ENCODE assay signal across 22 mouse cellular contexts in genomic region chr12:100050552-100050951, GRCm38 (mm10). TPM values are rescaled to one million over a fixed set of nuclear protein-coding genes. Genes with fewer than 3 reads are reported as not detected.
DNase-seq lines count a peak whose midpoint lies in the region; ATAC-seq and TF ChIP-seq lines count a peak whose summit lies in the region.
"Had no signal": no experiment of that assay in that cellular context is flagged by ENCODE, and none has a peak within 500 bp of the region (broad histone marks: within the 10 kb centered on the region; RNA-seq: fewer than 3 reads in every experiment).

No protein-coding gene starts in this region.

- TF ChIP-seq CTCF in intestine, postnatal 0 days (IDR thresholded peaks at IDR 0.05; ENCODE audit: low read depth): no peak

- no peak overlapping the region for H3K27ac ChIP-seq in intestine, embryonic 14.5 days (ENCODE audit: low read depth)
- H3K27ac ChIP-seq in intestine, postnatal 0 days (ENCODE audit: low read depth, low read length): no peak overlapping the region
- H3K27ac ChIP-seq: embryonic facial prominence, embryonic 15.5 days; forebrain, embryonic 15.5 days; heart, embryonic 15.5 days; hindbrain, embryonic 13.5 days; hindbrain, postnatal 0 days; intestine, embryonic 15.5 days had no signal

- no peak overlapping the region for H3K4me3 ChIP-seq in intestine, embryonic 14.5 days (ENCODE audit: low read depth, low read length)
- no peak overlapping the region for H3K4me3 ChIP-seq in intestine, postnatal 0 days (ENCODE audit: low read depth, low read length)
- H3K4me3 ChIP-seq: embryonic facial prominence, embryonic 15.5 days; erythroblast, embryonic 14.5 days; forebrain, embryonic 15.5 days; heart, embryonic 15.5 days; hindbrain, embryonic 13.5 days; intestine, embryonic 15.5 days had no signal

- peaks cover 3% of the 10 kb centered on the region; the same call in 1 of the 2 replicates for H3K9me3 ChIP-seq in intestine, embryonic 14.5 days (ENCODE audit: control insufficient read depth, low read length)
- H3K9me3 ChIP-seq in intestine, postnatal 0 days (ENCODE audit: control insufficient read depth): no peaks in the 10 kb centered on the region
- H3K9me3 ChIP-seq: embryonic facial prominence, embryonic 15.5 days; forebrain, embryonic 15.5 days; heart, embryonic 15.5 days; hindbrain, embryonic 13.5 days; intestine, embryonic 15.5 days had no signal

- ATAC-seq in intestine, embryonic 14.5 days (replicated peaks; ENCODE audit: low FRiP score, low TSS enrichment, low read depth): no peak
- no peak for ATAC-seq in intestine, postnatal 0 days
- ATAC-seq: forebrain, embryonic 15.5 days; hindbrain, postnatal 0 days; intestine, embryonic 15.5 days had no signal

- H3K4me2 ChIP-seq in intestine, embryonic 14.5 days (ENCODE audit: low read length): no peak overlapping the region
- no peak overlapping the region for H3K4me2 ChIP-seq in intestine, postnatal 0 days (replicated peaks; ENCODE audit: low read depth)
- H3K4me2 ChIP-seq: embryonic facial prominence, embryonic 15.5 days; forebrain, embryonic 15.5 days; heart, embryonic 11.5 days; heart, embryonic 15.5 days; hindbrain, embryonic 13.5 days; intestine, embryonic 15.5 days had no signal

- H3K36me3 ChIP-seq in intestine, embryonic 14.5 days (ENCODE audit: control insufficient read depth, insufficient read depth, low read length): no peaks in the 10 kb centered on the region
- H3K36me3 ChIP-seq in intestine, postnatal 0 days (ENCODE audit: control insufficient read depth, insufficient read depth): no peaks in the 10 kb centered on the region
- H3K36me3 ChIP-seq: embryonic facial prominence, embryonic 15.5 days; forebrain, embryonic 15.5 days; heart, embryonic 15.5 days; hindbrain, embryonic 13.5 days; intestine, embryonic 15.5 days had no signal

- no peaks in the 10 kb centered on the region for H3K27me3 ChIP-seq in intestine, embryonic 14.5 days (replicated peaks; ENCODE audit: control insufficient read depth, insufficient read depth, low read length)
- no peaks in the 10 kb centered on the region for H3K27me3 ChIP-seq in intestine, postnatal 0 days (replicated peaks; ENCODE audit: control insufficient read depth, insufficient read depth, low read length)
- H3K27me3 ChIP-seq: embryonic facial prominence, embryonic 15.5 days; forebrain, embryonic 15.5 days; heart, embryonic 15.5 days; hindbrain, embryonic 13.5 days; intestine, embryonic 15.5 days had no signal

- no peaks in the 10 kb centered on the region for H3K4me1 ChIP-seq in intestine, embryonic 14.5 days (replicated peaks; ENCODE audit: control insufficient read depth, insufficient read depth, low read length)
- H3K4me1 ChIP-seq in intestine, postnatal 0 days (replicated peaks; ENCODE audit: control insufficient read depth, insufficient read depth, low read length): no peaks in the 10 kb centered on the region
- H3K4me1 ChIP-seq: embryonic facial prominence, embryonic 15.5 days; forebrain, embryonic 15.5 days; heart, embryonic 15.5 days; hindbrain, embryonic 13.5 days; intestine, embryonic 15.5 days had no signal

- DNase-seq in intestine, embryonic 14.5 days (ENCODE audit: low spot score): peak; percentile 28
- peak; percentile 42 for DNase-seq in layer of hippocampus, adult 9-11 months
- DNase-seq in layer of hippocampus, postnatal 10 days (ENCODE audit: low spot score in 2 of 2): no peak
- DNase-seq in brain, adult 2 months (ENCODE audit: low read depth, low spot score): peak; percentile 76
- DNase-seq in left cerebral cortex, adult 18-20 months (ENCODE audit: low spot score in 2 of 2): no peak
- no peak for DNase-seq in embryo, embryonic 10.5 days (ENCODE audit: low spot score)
- DNase-seq: adrenal gland, postnatal 10 days; cerebellum, adult 11-12 months; cerebellum, adult 9-10 months; cerebellum, postnatal 25 days; gastrocnemius, postnatal 36 days; heart, adult 18-20 months; heart, postnatal 14 days had no signal

- WGBS in intestine, embryonic 14.5 days: 65% methylated on average over 7 of the region's 7 CpGs
- WGBS in intestine, postnatal 0 days: 47% methylated on average over 7 of the region's 7 CpGs

- no peak overlapping the region for H3K9ac ChIP-seq in intestine, embryonic 14.5 days (ENCODE audit: low read length)
- no peak overlapping the region for H3K9ac ChIP-seq in intestine, postnatal 0 days (ENCODE audit: low read depth, low read length)
- H3K9ac ChIP-seq: embryonic facial prominence, embryonic 15.5 days; forebrain, embryonic 15.5 days; heart, embryonic 15.5 days; hindbrain, embryonic 13.5 days; intestine, embryonic 15.5 days had no signal

RNA-seq across cellular contexts. Expression of gene Psmc1, which starts 59.4 kb away (rescaled TPM):
- polyA plus RNA-seq in intestine, embryonic 14.5 days (2014; fragmentation: Nextera tagmentation; extraction: Ambion mirVana): 242 and 273 TPM in 2 replicates
- polyA plus RNA-seq in intestine, postnatal 0 days (2015; fragmentation: Nextera tagmentation; extraction: Ambion mirVana): 154 and 155 TPM in 2 replicates
- total RNA-seq in layer of hippocampus, postnatal 10 days (2021): 100 to 1,000 TPM; 207 to 211 TPM
- 100 to 1,000 TPM; 196 to 225 TPM for total RNA-seq in left cerebral cortex, adult 18-20 months (2021)

Comparison
In these comparisons a context has a peak if more than half of its experiments do, and no peak if none do; other contexts are left out.
1. DNase-seq: peak in intestine, embryonic 14.5 days (single experiment), layer of hippocampus, adult 9-11 months (single experiment) and brain, adult 2 months (single experiment); none in layer of hippocampus, postnatal 10 days (0 of 2), left cerebral cortex, adult 18-20 months (0 of 2) and embryo, embryonic 10.5 days (single experiment).